Mouse (Mus musculus): ENCODE measurements at regions not wholly inside any gene's neighbourhood (a gene's known extent, or its start where the extent isn't known, plus 50 kb on each side); places are given as distances from the start of the nearest gene placed in this dataset.

- peak; percentile 67 for DNase-seq
Observed at GRCm38 (mm10) chr10:67819534-67819933, 92.9 kb downstream of the Zfp365 start.

- no peak for DNase-seq
Observed at GRCm38 (mm10) chr10:67813901-67814300, 98.6 kb downstream of the Zfp365 start.

- DNase-seq: no peak
Observed at GRCm38 (mm10) chr10:67805131-67805530, 107.3 kb downstream of the Zfp365 start.

- DNase-seq: no peak
Observed at GRCm38 (mm10) chr10:67804637-67805036, 107.8 kb downstream of the Zfp365 start.

GRCm38 (mm10) chr10:67802156-67802555 is 110.3 kb downstream of the Zfp365 start:
- DNase-seq: no peak

GRCm38 (mm10) chr10:67801619-67802018 is 110.8 kb downstream of the Zfp365 start:
- no peak for DNase-seq

GRCm38 (mm10) chr10:67798991-67799390 is 113.5 kb downstream of the Zfp365 start:
- no peak for DNase-seq

- no peak for DNase-seq
Observed at GRCm38 (mm10) chr10:67793206-67793605, 119.3 kb downstream of the Zfp365 start.

GRCm38 (mm10) chr10:67789651-67790050 is 122.8 kb downstream of the Zfp365 start:
- DNase-seq: no peak

GRCm38 (mm10) chr10:67788116-67788515 is 124.3 kb downstream of the Zfp365 start:
- DNase-seq: no peak

GRCm38 (mm10) chr10:67785563-67785962 is 126.9 kb downstream of the Zfp365 start:
- peak; percentile 96 for DNase-seq

- DNase-seq: peak; percentile 94
Observed at GRCm38 (mm10) chr10:67778341-67778740, 134.1 kb downstream of the Zfp365 start.

GRCm38 (mm10) chr10:67777721-67778120 is 134.7 kb downstream of the Zfp365 start:
- no peak for DNase-seq

GRCm38 (mm10) chr10:67776851-67777250 is 135.6 kb downstream of the Zfp365 start:
- DNase-seq: peak; percentile 95

- peak; percentile 58 for DNase-seq
Observed at GRCm38 (mm10) chr10:67771796-67772195, 140.7 kb downstream of the Zfp365 start.

GRCm38 (mm10) chr10:67766099-67766498 is 146.4 kb downstream of the Zfp365 start:
- peak; percentile 87 for DNase-seq

GRCm38 (mm10) chr10:67760424-67760823 is 152.0 kb downstream of the Zfp365 start:
- DNase-seq: peak; percentile 96

- DNase-seq: peak; percentile 71
Observed at GRCm38 (mm10) chr10:67748121-67748520, 164.3 kb downstream of the Zfp365 start.

GRCm38 (mm10) chr10:67747461-67747860 is 165.0 kb downstream of the Zfp365 start:
- peak; percentile 76 for DNase-seq

GRCm38 (mm10) chr10:67746140-67746539 is 166.3 kb downstream of the Zfp365 start:
- peak; percentile 84 for DNase-seq

GRCm38 (mm10) chr10:67743561-67743960 is 168.9 kb downstream of the Zfp365 start:
- peak; percentile 83 for DNase-seq

GRCm38 (mm10) chr10:67742824-67743223 is 169.6 kb downstream of the Zfp365 start:
- DNase-seq: peak; percentile 42

- DNase-seq: peak; percentile 93
Observed at GRCm38 (mm10) chr10:67742305-67742704, 170.2 kb downstream of the Zfp365 start.

- DNase-seq: peak; percentile 58
Observed at GRCm38 (mm10) chr10:67739199-67739598, 173.3 kb downstream of the Zfp365 start.

GRCm38 (mm10) chr10:67736636-67737035 is 175.8 kb downstream of the Zfp365 start:
- peak; percentile 77 for DNase-seq

GRCm38 (mm10) chr10:67731577-67731976 is 180.9 kb downstream of the Zfp365 start:
- no peak for DNase-seq

Measured in heart, adult 11 months (tissue).